Mouse (Mus musculus) monocyte, adult 59 days (primary cell): ENCODE results near the gene S100a8. TPM values are rescaled to one million over a fixed set of nuclear protein-coding genes. Genes with fewer than 3 reads are reported as not detected.

Experiments
- total RNA-seq, 2 experiments: library from RNA; stranded (reverse); gene quantifications; one replicate each; pipeline ENCODE4 v1.2.4; 2023

The S100a8 gene
- total RNA-seq, result 10 to 100 TPM in 1 of 2 experiments, 1 to 10 TPM in 1; 9.4 to 13.9 TPM

DNA sequence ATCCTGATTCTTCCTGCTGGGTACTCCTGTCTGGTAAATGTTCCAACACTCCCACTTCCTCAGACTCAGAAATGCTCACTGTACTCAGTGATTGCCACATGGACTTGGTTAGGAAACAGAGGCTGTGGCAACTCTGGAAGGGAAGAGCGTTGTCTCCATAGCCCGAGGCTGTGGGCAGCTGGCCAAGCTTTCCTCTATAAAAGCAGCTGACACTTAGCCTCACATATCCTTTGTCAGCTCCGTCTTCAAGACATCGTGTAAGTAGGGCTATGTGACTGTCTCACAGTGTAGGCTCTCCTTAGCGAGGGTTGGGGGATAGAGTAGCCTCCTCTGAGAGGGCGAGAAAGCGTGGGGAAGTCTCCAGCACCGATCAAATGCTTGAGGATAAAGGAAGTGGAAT is at the start of gene S100a8:
Gene S100a8, plus strand, starts transcription at position 133 of the 400 bp plus-strand sequence.

DNA sequence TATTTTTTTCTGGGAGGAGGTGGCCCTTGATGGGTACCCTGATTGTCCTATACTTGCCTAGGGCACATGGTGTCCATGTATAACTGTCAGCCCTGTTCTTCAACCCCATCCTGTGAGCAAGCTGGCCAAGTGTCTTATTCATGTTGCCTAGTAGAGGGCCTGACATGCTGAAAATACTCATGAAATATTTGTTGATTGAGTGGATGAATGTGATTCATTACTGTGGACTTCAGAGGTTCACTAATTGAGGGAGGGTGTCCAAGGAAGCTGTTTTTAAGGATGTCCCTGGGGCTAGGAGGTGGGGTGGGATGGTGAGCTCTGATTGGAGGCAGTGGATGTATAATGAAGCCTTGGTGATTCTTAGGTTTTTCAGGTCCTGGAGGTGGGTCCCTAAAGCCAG is 15.1 kb upstream of the S100a8 start, which contains the start of gene S100a7a:
Gene S100a7a, plus strand, starts transcription at position 301 of the 400 bp plus-strand sequence.

DNA sequence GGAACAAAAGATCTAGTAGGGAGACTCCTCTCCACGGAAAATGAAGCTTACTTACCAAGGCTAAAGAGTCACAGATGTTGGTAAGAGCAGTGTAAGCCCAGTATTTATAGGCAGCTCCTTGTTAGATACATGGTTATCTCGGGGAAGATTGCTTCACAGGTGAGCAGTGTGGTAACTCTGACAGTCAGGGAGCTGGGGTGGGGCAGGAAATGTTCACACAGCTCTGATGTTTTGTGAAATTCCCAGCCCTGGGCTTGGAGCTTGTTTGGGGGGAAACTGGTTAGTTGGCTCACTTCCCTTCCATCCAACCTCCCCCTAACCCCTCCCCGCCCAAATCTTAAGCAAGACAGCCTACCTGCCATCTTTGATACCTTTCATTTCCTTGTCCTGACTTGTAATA is 26.8 kb downstream of the S100a8 start, which contains the start of gene S100a9:
Gene S100a9, minus strand, starts transcription at position 109 of the 400 bp plus-strand sequence.

Other genes starting within 250 kb of the S100a8 start
- 10 to 100 TPM; 35.1 to 39.0 TPM for gene Ints3, start 235.4 kb upstream of the S100a8 start, total RNA-seq
- under 1 TPM in 1 of 2 experiments, not detected in 1; 0.52 TPM for gene Npr1, start 203.1 kb upstream of the S100a8 start, total RNA-seq
- gene Ilf2, start 192.9 kb upstream of the S100a8 start, total RNA-seq, result 10 to 100 TPM; 40.5 to 47.3 TPM
- 10 to 100 TPM; 42.2 to 43.7 TPM for gene Snapin, start 177.9 kb upstream of the S100a8 start, total RNA-seq
- gene Chtop, start 159.5 kb upstream of the S100a8 start, total RNA-seq, result 100 to 1,000 TPM; 112 to 113 TPM
- gene S100a1, start 154.6 kb upstream of the S100a8 start, total RNA-seq, result 10 to 100 TPM; 24.1 to 24.6 TPM
- gene S100a13, start 154.5 kb upstream of the S100a8 start, total RNA-seq, result 10 to 100 TPM; 36.8 to 37.4 TPM
- gene S100a14, start 142.1 kb upstream of the S100a8 start, total RNA-seq, result under 1 TPM in 1 of 2 experiments, not detected in 1; 0.52 TPM
- not detected for gene S100a16, start 131.7 kb upstream of the S100a8 start, total RNA-seq
- gene S100a3, start 108.4 kb upstream of the S100a8 start, total RNA-seq, result 1 to 10 TPM in 1 of 2 experiments, not detected in 1; 1.0 TPM
- gene S100a2, start 78.7 kb upstream of the S100a8 start, total RNA-seq, result not detected
- gene Gm42674, start 67.1 kb upstream of the S100a8 start, total RNA-seq, result not detected
- 1,000 to 10,000 TPM; 1,255 to 1,377 TPM for gene S100a4, start 65.2 kb upstream of the S100a8 start, total RNA-seq
- not detected for gene S100a5, start 60.5 kb upstream of the S100a8 start, total RNA-seq
- 100 to 1,000 TPM; 672 to 834 TPM for gene S100a6, start 56.1 kb upstream of the S100a8 start, total RNA-seq
- gene S100a7a, start 15.0 kb upstream of the S100a8 start, total RNA-seq, result not detected
- 10 to 100 TPM; 10.3 to 13.2 TPM for gene S100a9, start 26.7 kb downstream of the S100a8 start, total RNA-seq
- not detected for gene Pglyrp4, start 57.9 kb downstream of the S100a8 start, total RNA-seq
- gene Gm5849, start 108.9 kb downstream of the S100a8 start, total RNA-seq, result not detected